Mouse (Mus musculus) stomach, postnatal 0 days (tissue): ENCODE results near the gene Stat2. TPM values are rescaled to one million over a fixed set of nuclear protein-coding genes. Genes with fewer than 3 reads are reported as not detected.
"Not testable (repeated sequence)": the region's sequence is repeated elsewhere in the genome, so short reads cannot be mapped to it uniquely, and the experiment has no call there.

Experiments
- ATAC-seq: fragments of 200-750 bp; cut with Nextera tagmentation; 2 replicates; pipeline ENCODE4 v1.8.0; 2017; ENCODE audit not compliant: low FRiP score, low TSS enrichment
- DNase-seq: peaks from one replicate; pipeline ENCODE4 v3.0.0-alpha.2; 2016; ENCODE audit warnings: low spot score
- H3K27ac ChIP-seq: fragments of 300-500 bp; sonication (generic); replicated peaks from 2 replicates; pipeline ENCODE4 v1.5.1; 2014; ENCODE audit warnings: mild to moderate bottlenecking, control low read depth
- H3K27me3 ChIP-seq: fragments of 300-500 bp; sonication (generic); 2 replicates; pipeline ENCODE4 v1.6.1; 2014; ENCODE audit warnings: low read length; ENCODE audit not compliant: control insufficient read depth, insufficient read depth
- H3K36me3 ChIP-seq: fragments of 300-500 bp; sonication (generic); 2 replicates; pipeline ENCODE4 v1.6.1; 2014; ENCODE audit warnings: low read length, mixed read lengths; ENCODE audit not compliant: control insufficient read depth, insufficient read depth
- H3K4me1 ChIP-seq: fragments of 300-500 bp; sonication (generic); replicated peaks from 2 replicates; pipeline ENCODE4 v1.6.1; 2014; ENCODE audit warnings: antibody characterized with exemption; ENCODE audit not compliant: control insufficient read depth, insufficient read depth
- H3K4me2 ChIP-seq: fragments of 300-500 bp; sonication (generic); replicated peaks from 2 replicates; pipeline ENCODE4 v1.6.1; 2014; ENCODE audit warnings: low read depth, mild to moderate bottlenecking, control low read depth, moderate library complexity
- H3K4me3 ChIP-seq: fragments of 300-500 bp; sonication (generic); 2 replicates; pipeline ENCODE4 v1.5.1; 2014; ENCODE audit warnings: low read depth, low read length, control low read depth
- H3K9ac ChIP-seq: fragments of 300-500 bp; sonication (generic); 2 replicates; pipeline ENCODE4 v1.6.1; 2014; ENCODE audit warnings: mild to moderate bottlenecking, low read length, control low read depth, mixed read lengths
- H3K9me3 ChIP-seq: fragments of 300-500 bp; sonication (generic); 2 replicates; pipeline ENCODE4 v1.6.1; 2016; ENCODE audit warnings: low read length; ENCODE audit not compliant: control insufficient read depth
- CTCF ChIP-seq: IDR thresholded peaks from 2 replicates; pipeline ENCODE4 v1.5.1; 2016; ENCODE audit warnings: antibody characterized with exemption, low read depth, mild to moderate bottlenecking, moderate library complexity
- EP300 ChIP-seq: optimal IDR thresholded peaks from 2 replicates; pipeline ENCODE3; 2016; ENCODE audit warnings: antibody characterized with exemption
- WGBS: fragments of 180-500 bp; shearing (Covaris S2); extraction: QIAGEN DNeasy Blood & Tissue Kit; methylation state at CpG from one replicate; pipeline ENCODE4 v1.1.7; 2014; 5-methylcytosine and 5-hydroxymethylcytosine counted together
- polyA plus RNA-seq: library from polyadenylated mRNA; unstranded; fragments of >200 nt; fragmentation: Nextera tagmentation; extraction: Ambion mirVana; gene quantifications from 2 replicates; pipeline ENCODE4 v1.2.1, GENCODE M21; 2015

The Stat2 gene
- polyA plus RNA-seq, 1 experiment from 2014 or later: 7.8 TPM

GRCm38 (mm10) chr10:128271883-128272282 lies 1.5 kb downstream of the Stat2 start:
- H3K4me1 ChIP-seq: no peaks in the 10 kb centered on the region; the same call in 1 of the 2 replicates
- H3K9ac ChIP-seq: no peak overlapping the region
- DNase-seq: no peak
- no peak overlapping the region for H3K27ac ChIP-seq
- 0 out of 2 replicates have a peak overlapping the region, but pooled peaks have one; percentile 15 for H3K4me2 ChIP-seq
- H3K27me3 ChIP-seq: no peaks in the 10 kb centered on the region
- no peak for ATAC-seq
- WGBS: 58% methylated on average over 2 of the region's 2 CpGs
- no peaks in the 10 kb centered on the region for H3K9me3 ChIP-seq
- H3K4me3 ChIP-seq: no peak overlapping the region
- H3K36me3 ChIP-seq: peaks cover 5% of the 10 kb centered on the region; the same call in 1 of the 2 replicates
- TF ChIP-seq EP300 (no peak), CTCF (peak; percentile 70)

GRCm38 (mm10) chr10:128272819-128273439 lies 2.6 kb downstream of the Stat2 start:
- H3K9me3 ChIP-seq, H3K4me2 ChIP-seq, H3K4me3 ChIP-seq, H3K27me3 ChIP-seq, DNase-seq, H3K36me3 ChIP-seq, H3K4me1 ChIP-seq, ATAC-seq, H3K27ac ChIP-seq, H3K9ac ChIP-seq: not testable (repeated sequence)
- 87% methylated on average over 4 of the region's 7 CpGs for WGBS

- not testable (repeated sequence) for DNase-seq, H3K36me3 ChIP-seq, H3K9me3 ChIP-seq, H3K4me2 ChIP-seq, H3K9ac ChIP-seq, H3K4me3 ChIP-seq, H3K27ac ChIP-seq, H3K4me1 ChIP-seq, H3K27me3 ChIP-seq, ATAC-seq
- WGBS: 100% methylated on average over 1 of the region's 1 CpGs
Observed at GRCm38 (mm10) chr10:128275374-128275773, 5.0 kb downstream of the Stat2 start.

- H3K36me3 ChIP-seq: peaks cover 18% of the 10 kb centered on the region
- no peak overlapping the region for H3K4me3 ChIP-seq
- no peaks in the 10 kb centered on the region for H3K9me3 ChIP-seq
- no peak overlapping the region for H3K9ac ChIP-seq
- H3K27me3 ChIP-seq: no peaks in the 10 kb centered on the region
- H3K4me2 ChIP-seq: no peak overlapping the region
- H3K27ac ChIP-seq: no peak overlapping the region
- no peak for DNase-seq
- no peak for ATAC-seq
- H3K4me1 ChIP-seq: no peaks in the 10 kb centered on the region
- TF ChIP-seq EP300 (no peak), CTCF (no peak)
- 64% methylated on average over 6 of the region's 6 CpGs for WGBS
Observed at GRCm38 (mm10) chr10:128278158-128278557, 7.8 kb downstream of the Stat2 start.

- DNase-seq (peak; percentile 56), ATAC-seq (peak; percentile 84)
- Histone ChIP-seq H3K9me3 (no peaks in the 10 kb centered on the region), H3K4me2 (no peak overlapping the region), H3K27ac (no peak overlapping the region), H3K27me3 (no peaks in the 10 kb centered on the region), H3K4me1 (no peaks in the 10 kb centered on the region), H3K4me3 (no peak overlapping the region), H3K36me3 (peaks cover 32% of the 10 kb centered on the region), H3K9ac (no peak overlapping the region)
- no peak for TF ChIP-seq CTCF
- no peak for TF ChIP-seq EP300
- WGBS: 76% methylated on average over 6 of the region's 6 CpGs
Observed at GRCm38 (mm10) chr10:128280943-128281342, 10.6 kb downstream of the Stat2 start.

- TF ChIP-seq EP300: no peak
- TF ChIP-seq CTCF: peak; percentile 36; the same call in 1 of the 2 replicates
- DNase-seq (peak; percentile 37), ATAC-seq (no peak; the same call in 1 of the 2 replicates)
- Histone ChIP-seq H3K27ac (no peak overlapping the region), H3K9ac (no peak overlapping the region), H3K27me3 (no peaks in the 10 kb centered on the region), H3K4me3 (no peak overlapping the region), H3K9me3 (no peaks in the 10 kb centered on the region), H3K36me3 (peaks cover 32% of the 10 kb centered on the region), H3K4me2 (no peak overlapping the region), H3K4me1 (no peaks in the 10 kb centered on the region)
- 88% methylated on average over 14 of the region's 14 CpGs for WGBS
Observed at GRCm38 (mm10) chr10:128281682-128282081, 11.3 kb downstream of the Stat2 start.
